Mouse (Mus musculus) stomach, postnatal 0 days (tissue): ENCODE data around the gene Rab9b.
A peak's percentile ranks its signal among the peaks of the same experiment; 100 is the strongest.

Experiments used
- CTCF ChIP-seq: IDR thresholded peaks from 2 replicates; pipeline ENCODE4 v1.5.1; 2016; ENCODE audit warnings: antibody characterized with exemption, low read depth, mild to moderate bottlenecking, moderate library complexity
- EP300 ChIP-seq: optimal IDR thresholded peaks from 2 replicates; pipeline ENCODE3; 2016; ENCODE audit warnings: antibody characterized with exemption

GRCm38 (mm10) chrX:136850300-136850699 lies 18.3 kb downstream of the Rab9b start:
- peak; percentile 66 for TF ChIP-seq CTCF
- no peak for TF ChIP-seq EP300
